Mouse (Mus musculus) large intestine, adult 2 months (tissue): ENCODE data around the gene Amd1. TPM values are rescaled to one million over a fixed set of nuclear protein-coding genes. Genes with fewer than 3 reads are reported as not detected.
A peak's percentile ranks its signal among the peaks of the same experiment; 100 is the strongest.

Experiments
- DNase-seq: peaks from one replicate; pipeline ENCODE4 v3.0.0-alpha.2; 2012; ENCODE audit warnings: low read depth, low spot score
- WGBS: fragments of 180-500 bp; shearing (Covaris S2); methylation state at CpG from one replicate; pipeline ENCODE4 v1.1.7; 2018; 5-methylcytosine and 5-hydroxymethylcytosine counted together
- polyA plus RNA-seq: library from polyadenylated mRNA; depleted of rRNA; stranded (reverse); fragments of >200 nt; gene quantifications from 2 replicates; pipeline ENCODE4 v1.2.3, GENCODE M21; 2012; rRNA removed

Amd1 gene
- polyA plus RNA-seq: 12.5 and 14.4 TPM in 2 replicates

DNA sequence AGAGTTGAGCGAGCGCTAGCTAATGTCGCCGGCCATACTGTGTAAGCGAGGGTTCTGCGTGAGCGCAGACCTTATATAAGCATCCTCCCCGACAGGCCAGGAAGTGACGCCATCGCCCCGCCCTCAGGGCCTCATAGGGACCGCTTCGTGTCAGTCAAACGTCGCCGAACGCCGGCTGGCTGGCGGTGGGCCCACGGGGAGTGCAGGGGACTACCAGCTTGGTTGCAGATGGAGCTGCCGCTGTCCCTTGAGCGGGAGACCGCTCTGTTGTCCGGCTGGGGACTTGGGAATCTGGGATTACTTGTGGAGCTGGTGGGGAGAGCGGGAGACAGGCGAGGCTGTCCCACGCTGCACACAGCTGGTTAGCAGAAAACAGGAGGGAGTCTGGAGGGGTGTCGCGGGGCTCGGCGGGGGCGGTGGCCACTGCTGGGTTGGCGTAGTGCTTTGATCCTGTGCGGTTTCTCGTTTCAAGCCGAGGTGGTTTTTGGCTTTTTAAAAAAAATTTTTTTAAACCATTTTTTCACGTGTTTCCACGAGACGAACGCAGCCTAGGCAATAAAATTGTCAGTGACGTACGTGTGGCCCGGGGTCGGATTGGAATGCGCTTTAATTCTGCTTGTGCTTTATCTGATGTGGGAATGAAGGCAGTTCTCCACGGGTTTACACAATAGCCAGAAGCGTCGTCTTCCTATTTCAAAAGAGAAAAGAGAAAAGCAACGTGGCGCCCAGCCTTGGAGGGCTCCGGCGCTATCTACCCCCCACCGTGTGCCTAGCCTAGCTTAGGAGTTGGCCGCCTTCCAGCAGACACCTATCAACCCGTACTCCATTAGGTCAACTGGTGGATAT is at the start of gene Amd1:
TSS of gene Amd1 (minus strand) at position 47 of the 846 bp plus-strand sequence.
- under 1% methylated on average over 55 of the region's 55 CpGs for WGBS
- peak; percentile 91 for DNase-seq

DNA sequence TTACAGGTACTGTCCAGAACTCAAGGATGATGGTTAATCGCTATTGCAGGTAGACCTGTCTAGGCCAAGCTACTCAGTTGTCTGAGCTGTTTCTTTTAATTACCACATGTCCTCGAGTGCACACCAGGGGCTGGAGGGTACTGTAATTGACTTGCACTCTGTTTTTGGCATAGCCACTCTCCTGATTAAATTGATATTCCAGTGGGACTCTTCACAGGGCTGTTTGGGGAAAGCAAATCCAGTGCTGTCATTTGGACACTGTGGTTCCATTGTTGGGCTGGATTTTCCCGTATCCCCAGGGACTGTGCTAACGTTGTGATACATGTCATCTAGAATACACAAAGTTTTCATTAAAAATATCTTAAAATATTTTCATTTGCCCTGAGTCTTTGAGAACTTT is 49.2 kb upstream of the Amd1 start:
- DNase-seq: no peak
- WGBS: 58% methylated on average over 4 of the region's 4 CpGs

DNA sequence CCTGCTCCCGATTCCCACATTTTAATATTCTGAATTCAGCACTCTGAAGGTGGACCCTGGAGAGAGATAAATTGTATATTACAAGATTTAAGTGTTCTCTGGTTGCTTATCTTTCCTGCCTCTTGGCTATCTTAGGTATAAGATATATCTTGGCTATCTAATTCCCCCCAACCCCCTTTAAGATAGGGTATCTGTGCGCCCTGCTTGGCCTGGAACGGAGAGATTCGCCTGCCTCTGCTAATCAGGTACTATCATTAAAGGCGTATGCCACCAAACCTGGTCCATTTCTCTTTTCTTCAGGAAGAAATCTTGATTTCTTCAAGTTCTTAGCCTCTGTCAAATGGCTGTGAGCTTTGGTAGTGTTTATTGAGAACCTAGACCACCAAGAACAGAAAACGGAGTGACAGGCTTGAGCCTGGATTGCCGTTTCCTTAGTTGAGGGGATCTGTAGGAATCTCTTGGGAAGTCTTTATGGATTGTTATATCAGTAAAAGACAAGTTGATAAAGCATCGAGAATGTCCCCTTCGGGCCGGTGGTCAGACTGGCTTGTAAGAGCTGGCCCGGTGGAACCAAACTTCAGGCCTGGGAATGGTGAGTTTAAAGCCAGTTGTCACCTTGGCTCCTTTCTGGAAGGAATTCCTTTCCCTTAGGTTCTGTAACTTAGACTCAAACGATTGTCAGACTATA is 48.4 kb upstream of the Amd1 start:
- DNase-seq: no peak
- WGBS: 42% methylated on average over 12 of the region's 12 CpGs

DNA sequence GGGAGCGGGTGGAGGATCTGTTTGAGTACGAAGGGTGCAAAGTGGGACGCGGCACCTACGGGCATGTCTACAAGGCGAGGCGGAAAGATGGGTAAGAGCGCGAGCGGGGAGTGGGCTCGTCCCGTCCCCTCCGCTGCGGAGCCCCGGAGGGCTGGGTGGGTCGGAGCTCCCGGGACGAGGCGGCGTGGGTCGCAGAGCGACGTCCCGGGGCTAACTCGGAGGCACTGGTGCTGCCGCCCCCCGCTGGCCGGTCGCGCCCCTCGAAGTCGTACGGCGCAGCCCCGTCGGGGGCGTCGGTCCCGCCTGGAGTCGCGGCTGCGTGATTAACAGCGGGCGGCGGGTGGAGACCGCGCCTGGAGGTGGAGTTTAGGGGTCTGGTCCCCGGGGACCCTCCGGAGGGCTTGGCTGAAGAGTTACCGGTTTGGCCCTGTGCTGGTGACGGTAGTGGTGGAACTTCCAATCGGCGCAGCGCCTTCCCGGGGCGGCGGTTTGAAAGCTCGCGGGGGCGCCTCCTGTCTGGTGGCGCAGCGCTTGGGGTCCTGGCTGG is 47.7 kb upstream of the Amd1 start:
- under 1% methylated on average over 55 of the region's 62 CpGs for whole genome bisulfite sequencing
- no peak for DNase-seq

DNA sequence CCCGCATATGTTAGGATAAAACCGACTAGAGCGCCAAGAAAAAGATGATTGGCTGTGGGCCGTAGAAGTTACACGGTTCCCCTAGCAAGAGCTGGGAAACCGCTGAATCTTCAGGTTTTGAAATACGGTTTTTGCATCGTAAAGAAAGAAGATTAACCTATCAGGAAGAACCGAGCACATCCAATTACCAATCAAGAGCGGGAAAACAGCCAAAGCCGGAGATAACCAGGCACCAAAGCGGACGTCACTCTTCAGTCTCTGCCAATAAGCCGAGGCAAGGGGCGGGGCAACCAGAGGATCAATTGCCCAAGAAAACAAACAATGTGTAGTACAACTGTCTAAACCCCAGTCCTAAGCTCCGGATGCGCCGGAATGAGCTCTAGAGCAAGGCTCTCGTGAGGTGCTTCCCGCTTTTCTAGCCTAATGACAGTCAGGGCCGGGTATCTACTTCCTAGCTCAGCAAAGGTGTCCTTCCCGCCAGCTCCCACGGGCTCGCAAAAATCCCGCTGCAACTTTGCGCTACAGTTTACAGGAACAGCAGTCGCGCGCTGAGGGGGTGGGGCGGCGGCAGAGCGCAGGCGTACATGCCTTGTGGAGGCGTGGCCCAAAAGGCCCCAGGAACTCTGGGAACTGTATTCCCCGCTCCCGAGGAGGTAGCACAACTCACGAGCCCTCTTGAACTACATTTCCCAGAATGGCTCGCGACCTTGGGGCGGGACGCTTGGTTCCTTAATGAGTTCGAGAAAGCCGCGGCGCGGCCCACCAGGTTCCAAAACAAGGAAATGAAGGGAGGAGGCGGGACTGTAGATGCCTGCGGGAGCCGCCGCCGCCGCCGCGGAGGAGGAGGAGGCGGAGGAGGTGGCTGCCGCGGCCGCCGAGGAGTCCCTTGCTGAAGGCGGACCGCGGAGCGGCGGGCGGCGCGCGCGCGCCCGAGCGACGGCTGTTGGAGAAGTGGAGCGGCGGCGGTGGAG is 46.9 kb upstream of the Amd1 start:
- under 1% methylated on average over 70 of the region's 76 CpGs for WGBS
- DNase-seq: peak; percentile 100

DNA sequence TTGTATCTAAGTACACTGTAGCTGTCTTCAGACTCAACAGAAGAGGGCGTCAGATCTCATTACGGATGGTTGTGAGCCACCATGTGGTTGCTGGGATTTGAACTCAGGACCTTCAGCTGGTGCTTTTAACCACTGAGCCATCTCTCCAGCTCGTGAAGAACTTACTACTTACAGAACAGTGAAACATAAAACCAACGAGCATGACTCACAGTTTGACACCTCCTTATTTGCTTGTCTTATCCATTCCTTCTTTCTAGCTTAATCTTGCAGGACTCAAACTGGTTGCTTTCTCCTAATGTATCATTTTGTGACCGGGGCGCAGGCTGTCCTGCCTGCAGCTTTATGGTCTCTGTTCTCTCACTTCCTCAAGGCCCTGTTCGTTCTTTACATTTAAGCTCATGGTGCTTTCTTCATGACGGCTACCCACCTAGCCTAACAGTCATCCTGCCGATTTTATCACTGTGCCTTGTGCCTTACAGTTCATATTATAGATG is 45.5 kb upstream of the Amd1 start:
- DNase-seq: no peak
- WGBS: 44% methylated on average over 9 of the region's 9 CpGs

DNA sequence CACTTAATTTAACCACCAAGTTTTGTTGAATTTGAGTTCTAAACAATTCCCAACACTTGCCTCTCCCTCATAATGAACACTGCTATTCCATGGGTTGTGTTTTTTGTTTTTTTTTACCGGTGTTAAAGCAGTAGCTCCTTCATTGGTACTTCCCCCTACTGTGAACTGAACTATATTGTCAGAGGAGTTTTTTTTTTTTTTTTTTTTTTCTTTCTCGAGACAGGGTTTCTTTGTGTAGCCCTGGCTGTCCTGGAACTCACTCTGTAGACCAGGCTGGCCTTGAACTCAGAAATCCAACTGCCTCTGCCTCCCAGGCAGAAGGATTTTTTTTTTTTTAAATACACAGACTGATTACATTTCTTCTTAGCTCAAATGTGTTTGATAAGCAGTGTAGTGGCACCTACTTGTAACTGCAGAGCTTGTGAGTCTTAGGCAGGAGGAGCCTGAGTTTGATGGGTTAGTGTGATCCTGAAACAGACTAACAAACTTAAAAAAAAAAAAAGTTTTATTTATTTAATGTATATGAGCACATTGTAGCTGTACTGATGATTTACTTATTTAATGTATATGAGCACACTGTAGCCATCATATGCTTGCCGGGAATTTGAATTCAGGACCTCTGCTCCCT is 44.9 kb upstream of the Amd1 start:
- 72% methylated on average over 3 of the region's 3 CpGs for WGBS

DNA sequence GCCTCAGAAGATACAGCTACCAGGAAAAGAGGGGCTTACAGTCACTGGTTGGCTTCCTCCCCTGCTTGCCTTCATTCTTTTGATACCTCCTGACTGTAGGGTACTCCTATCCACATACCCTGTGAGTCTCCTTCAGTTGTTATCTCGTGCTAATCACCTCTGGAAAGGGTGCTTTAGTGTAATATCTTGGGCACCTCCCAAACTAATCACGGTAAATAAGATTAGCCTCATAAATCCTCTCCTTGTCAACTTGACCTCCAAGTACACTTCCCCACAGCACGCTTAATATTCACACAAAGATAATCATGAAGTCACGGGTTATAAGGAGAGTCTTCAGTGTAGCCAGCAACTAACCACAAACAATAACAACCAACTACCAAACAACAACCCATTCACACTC is 40.0 kb upstream of the Amd1 start:
- WGBS: 48% methylated on average over 4 of the region's 4 CpGs
- no peak for DNase-seq

More for the DNA sequence above, 44.9 kb upstream of the Amd1 start:
- DNase-seq: no peak

DNA sequence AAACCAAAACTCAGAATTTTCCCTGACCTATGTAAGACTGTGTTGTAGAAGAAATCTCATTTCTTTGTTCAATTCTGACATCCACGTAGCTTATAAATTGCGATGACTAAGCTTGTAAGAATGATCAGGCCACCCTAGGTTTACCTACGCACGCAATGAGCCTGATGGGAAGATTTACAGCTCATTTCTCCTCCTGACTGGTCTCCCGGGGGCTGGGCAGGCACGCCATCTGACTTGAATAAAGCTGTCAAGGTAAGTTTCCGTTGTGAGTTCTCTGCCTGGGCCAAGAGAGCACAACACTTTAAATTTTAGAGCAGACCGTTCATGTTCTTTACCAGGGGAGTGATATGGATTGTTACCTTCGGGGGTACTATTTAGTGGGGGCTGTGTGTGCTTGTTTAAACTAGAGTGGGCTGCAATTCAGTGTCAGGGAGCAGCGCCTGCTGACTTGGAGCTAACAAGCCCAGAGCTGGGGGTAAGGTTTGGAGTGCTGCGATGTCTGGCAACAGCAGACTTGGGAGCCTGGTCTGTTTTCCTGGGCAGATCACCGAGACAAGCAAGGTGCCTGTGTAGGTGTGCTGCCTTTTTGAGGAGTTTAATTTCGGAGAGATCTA is 37.5 kb upstream of the Amd1 start, which contains the start of gene Cdk19:
TSS of gene Cdk19 (plus strand) at position 214 of the 614 bp plus-strand sequence.
- 52% methylated on average over 13 of the region's 13 CpGs for WGBS
- DNase-seq: no peak

DNA sequence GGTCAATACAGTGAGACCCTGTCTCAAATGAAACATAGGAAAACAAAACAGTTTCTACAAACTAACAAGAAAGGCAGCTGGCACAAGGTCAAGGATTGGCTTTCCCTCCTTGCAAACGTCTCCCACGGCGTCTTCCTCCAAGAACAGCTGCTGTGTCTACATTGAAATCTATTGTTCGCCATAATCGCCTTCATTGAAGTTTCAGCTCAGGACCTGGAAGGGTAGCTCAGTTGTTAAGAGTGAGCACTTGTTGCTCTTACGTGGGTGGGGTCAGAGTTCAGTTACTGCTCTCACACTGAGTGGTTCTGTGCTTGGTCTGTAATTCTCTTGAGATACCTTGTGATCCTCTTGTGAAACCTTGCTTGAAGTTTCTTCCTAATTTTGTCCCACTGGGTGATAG is 30.9 kb upstream of the Amd1 start:
- WGBS: 56% methylated on average over 6 of the region's 6 CpGs
- no peak for DNase-seq

DNA sequence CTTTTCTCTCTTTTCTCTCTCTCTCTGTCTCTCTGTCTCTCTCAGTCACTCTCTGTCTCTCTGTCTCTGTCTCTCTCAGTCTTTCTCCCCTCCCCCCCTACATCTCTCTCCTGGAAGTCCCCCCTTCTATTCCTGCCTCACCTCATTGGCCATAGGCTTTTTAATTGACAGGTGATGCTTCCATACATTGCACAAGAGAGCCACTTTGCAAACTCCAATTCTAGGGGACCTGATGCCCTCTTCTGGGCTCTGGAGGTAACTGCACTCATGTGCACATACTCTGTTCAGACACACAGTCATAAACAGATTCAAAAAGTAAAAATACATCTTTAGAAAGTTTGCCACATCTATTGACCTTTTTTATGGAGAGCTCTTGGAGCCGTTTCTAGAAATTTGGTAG is 28.3 kb upstream of the Amd1 start:
- WGBS: 87% methylated on average over 1 of the region's 1 CpGs
- DNase-seq: no peak

DNA sequence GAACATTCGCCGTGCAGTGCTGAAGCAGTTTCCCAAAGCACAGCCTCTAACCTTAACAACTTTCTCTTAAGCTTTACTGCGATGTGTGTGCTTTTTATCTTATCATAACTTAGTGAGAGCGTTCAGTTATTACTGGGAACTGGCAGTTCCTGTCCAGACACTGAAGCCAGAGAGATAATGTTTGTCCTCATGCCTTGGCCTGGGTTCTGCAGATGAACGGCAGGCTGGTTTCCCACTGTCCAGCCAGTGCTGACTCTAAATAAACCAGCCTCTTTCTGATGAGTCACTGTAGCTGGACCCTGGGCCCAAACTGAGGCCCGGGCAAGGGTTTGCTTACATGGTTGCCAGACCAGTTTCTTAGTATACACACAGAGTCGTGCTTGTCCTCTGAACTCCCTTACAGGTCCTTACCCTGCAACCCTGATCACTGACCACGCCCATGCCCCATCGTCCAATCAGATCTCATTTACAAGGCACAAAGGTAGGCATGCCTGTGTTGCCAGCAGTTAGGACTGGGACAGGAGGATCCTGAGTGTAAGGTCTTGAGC is 26.1 kb upstream of the Amd1 start:
- 21% methylated on average over 9 of the region's 9 CpGs for WGBS
- DNase-seq: peak; percentile 93

DNA sequence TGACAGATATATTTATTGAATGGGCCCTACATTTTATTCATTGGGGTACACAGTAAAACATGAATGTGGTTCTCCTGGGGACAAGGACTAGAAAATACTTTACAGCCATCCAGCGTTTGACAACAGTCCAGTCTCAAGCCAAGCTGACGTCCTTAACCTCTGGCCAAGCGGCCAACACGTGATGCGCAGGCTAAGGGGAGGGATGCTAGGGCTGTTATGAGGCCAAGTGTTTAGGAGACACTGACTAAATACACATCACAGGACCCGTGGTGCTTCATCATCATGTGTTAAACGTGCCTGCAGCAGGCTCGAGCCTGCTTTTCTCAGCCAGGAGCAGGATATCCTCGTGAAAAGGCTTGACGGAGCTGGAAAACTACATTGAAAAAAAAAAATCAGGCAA is 18.3 kb upstream of the Amd1 start:
- DNase-seq: no peak
- WGBS: 87% methylated on average over 10 of the region's 10 CpGs

DNA sequence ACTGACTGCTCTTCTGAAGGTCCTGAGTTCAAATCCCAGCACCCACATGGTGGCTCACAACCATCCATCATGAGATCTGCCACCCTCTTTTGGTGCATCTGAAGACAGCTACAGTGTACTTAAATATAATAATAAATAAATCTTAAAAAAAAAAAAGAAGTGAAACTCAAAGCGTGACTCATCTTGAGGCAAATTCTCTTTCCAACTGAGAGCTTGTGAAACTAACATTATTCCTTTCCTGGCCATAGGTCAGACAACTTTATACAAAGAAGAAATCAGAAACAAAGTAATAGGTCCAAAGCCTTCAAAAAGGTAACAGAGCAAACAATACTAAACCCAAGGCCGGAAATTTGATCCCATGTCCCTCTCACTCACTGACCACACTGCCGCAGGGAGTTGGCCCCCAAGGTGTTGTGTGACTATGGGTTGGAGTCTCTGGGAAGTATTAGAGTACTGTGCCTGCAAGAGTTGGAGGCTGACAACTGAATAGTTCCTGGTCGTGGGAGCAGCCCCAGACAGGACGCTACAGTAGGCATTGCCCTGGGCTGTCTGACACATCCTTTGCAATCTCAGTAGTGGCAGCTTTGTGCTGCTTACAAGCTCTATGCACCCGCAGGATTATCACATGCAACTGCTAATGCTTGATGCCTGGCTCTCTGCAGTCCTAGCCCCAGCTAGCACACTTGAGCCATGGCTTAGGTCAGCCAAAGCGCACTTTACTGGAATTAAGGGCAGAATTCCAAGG is 15.0 kb upstream of the Amd1 start:
- no peak for DNase-seq
- 73% methylated on average over 7 of the region's 7 CpGs for whole genome bisulfite sequencing

DNA sequence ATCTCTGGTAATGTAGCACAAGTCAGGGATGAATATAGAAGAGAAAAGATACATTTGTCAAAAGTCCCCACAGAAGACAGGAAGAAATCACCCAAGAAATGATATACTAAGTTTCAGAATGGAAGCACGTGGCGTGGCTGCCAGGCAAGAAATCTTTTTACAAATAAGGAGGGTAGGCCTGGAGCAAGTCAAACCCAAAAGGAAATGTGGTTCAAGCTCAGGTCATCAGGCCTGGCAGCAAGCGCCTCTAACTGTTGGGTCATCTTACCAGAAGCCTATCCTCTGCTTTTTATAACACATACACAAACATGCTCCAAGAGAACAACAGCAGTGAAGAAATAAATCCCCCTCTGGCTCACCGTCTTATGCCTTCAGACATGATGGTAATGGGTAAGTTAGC is 10.8 kb upstream of the Amd1 start:
- DNase-seq: no peak
- WGBS: 82% methylated on average over 4 of the region's 4 CpGs

DNA sequence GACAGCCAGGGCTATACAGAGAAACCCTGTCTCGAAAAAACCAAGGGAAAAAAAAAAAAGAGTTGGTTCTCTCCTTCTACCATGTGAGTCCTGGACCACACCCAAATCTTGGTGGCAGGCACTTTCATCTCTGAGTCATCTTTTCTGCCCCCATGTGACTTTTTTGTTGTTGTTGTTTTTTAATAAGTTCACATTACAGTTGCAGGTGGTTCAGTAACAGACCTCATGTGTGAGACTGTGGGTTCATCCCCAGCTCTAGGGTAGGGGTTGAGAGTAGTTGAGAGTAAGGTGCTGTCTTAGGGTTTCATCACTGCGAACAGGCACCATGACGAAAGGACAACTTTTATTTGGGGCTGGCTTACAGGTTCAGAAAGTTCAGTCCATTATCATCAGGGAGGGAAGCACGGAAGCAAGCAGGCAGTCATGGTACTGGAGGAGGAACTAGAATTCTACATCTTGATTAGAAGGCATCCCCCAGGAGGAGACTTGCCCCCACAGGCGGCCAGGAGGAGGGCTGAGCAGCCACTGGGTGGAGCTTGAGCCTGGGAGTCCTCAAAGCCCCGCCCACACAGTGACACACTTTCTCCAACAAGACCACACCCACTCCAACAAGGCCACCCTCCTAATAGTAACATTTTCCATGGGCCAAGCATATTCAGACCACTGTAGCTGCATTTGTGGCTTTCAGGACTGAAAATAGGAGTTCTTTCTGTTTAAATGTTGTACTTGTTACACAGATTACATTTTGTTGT is 8.1 kb upstream of the Amd1 start:
- WGBS: 60% methylated on average over 6 of the region's 6 CpGs
- no peak for DNase-seq
